Mouse (Mus musculus): ENCODE measurements around the gene Slc25a39. TPM values are rescaled to one million over a fixed set of nuclear protein-coding genes. Genes with fewer than 3 reads are reported as not detected.

The Slc25a39 gene
- polyA plus RNA-seq, 1 experiment from 2014 or later = 360 TPM

DNA sequence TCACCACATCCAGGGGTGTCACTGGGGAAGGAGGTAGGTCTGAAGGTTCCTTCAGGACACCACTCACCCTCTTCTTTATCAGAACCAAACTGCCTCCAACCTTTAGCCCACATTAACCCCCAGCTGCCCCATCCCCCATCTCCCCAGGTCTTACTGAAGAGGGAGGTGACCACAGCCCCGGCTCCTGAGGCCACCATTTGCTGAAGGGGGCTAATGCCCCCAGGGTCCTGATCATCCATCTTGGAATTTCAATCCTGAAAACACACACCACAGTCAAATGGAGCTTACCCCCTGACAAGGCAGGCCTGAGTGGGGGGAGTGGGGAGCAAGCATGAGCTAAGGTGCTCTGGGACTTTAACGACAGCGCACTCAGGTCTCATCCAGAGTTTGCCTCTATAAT is 1.3 kb downstream of the Slc25a39 start:
- Histone ChIP-seq H3K9me3 (ENCODE audit: low read length) (no peaks in the 10 kb centered on the region), H3K27ac (ENCODE audit: low read length) (peak overlapping the region; percentile 98), H3K27me3 (ENCODE audit: insufficient read depth, low read length) (no peaks in the 10 kb centered on the region), H3K4me2 (replicated peaks; ENCODE audit: low read depth, low read length) (peak overlapping the region; percentile 72), H3K9ac (replicated peaks; ENCODE audit: low read length) (peak overlapping the region; percentile 92), H3K36me3 (ENCODE audit: insufficient read depth, low read length) (peaks cover 21% of the 10 kb centered on the region), H3K4me3 (ENCODE audit: low read length) (peak overlapping the region; percentile 79), H3K4me1 (ENCODE audit: insufficient read depth, low read length) (peaks cover 26% of the 10 kb centered on the region)
- ATAC-seq (ENCODE audit: low FRiP score, low TSS enrichment) = no peak
- WGBS = 9% methylated on average over 3 of the region's 3 CpGs

- H3K9ac ChIP-seq (replicated peaks; ENCODE audit: low read length) = peak overlapping the region; percentile 92
- peak overlapping the region; percentile 72 for H3K4me2 ChIP-seq (replicated peaks; ENCODE audit: low read depth, low read length)
- no peaks in the 10 kb centered on the region for H3K9me3 ChIP-seq (ENCODE audit: low read length)
- no peak overlapping the region for H3K27ac ChIP-seq (ENCODE audit: low read length)
- H3K4me1 ChIP-seq (ENCODE audit: insufficient read depth, low read length) = peaks cover 26% of the 10 kb centered on the region
- ATAC-seq (ENCODE audit: low FRiP score, low TSS enrichment) = no peak
- peak overlapping the region; percentile 79 for H3K4me3 ChIP-seq (ENCODE audit: low read length)
- peaks cover 21% of the 10 kb centered on the region for H3K36me3 ChIP-seq (ENCODE audit: insufficient read depth, low read length)
- 86% methylated on average over 11 of the region's 11 CpGs for WGBS
- H3K27me3 ChIP-seq (ENCODE audit: insufficient read depth, low read length) = peaks cover 4% of the 10 kb centered on the region; the same call in 1 of the 2 replicates
Observed at GRCm38 (mm10) chr11:102405544-102406285, 2.0 kb downstream of the Slc25a39 start.

- H3K9me3 ChIP-seq (ENCODE audit: low read length) = no peaks in the 10 kb centered on the region
- no peak for ATAC-seq (ENCODE audit: low FRiP score, low TSS enrichment)
- H3K27ac ChIP-seq (ENCODE audit: low read length) = no peak overlapping the region
- peaks cover 34% of the 10 kb centered on the region for H3K4me1 ChIP-seq (ENCODE audit: insufficient read depth, low read length)
- WGBS = 72% methylated on average over 18 of the region's 18 CpGs
- H3K36me3 ChIP-seq (ENCODE audit: insufficient read depth, low read length) = peaks cover 21% of the 10 kb centered on the region
- no peak overlapping the region for H3K9ac ChIP-seq (replicated peaks; ENCODE audit: low read length)
- H3K27me3 ChIP-seq (ENCODE audit: insufficient read depth, low read length) = peaks cover 17% of the 10 kb centered on the region
- H3K4me3 ChIP-seq (ENCODE audit: low read length) = no peak overlapping the region
- no peak overlapping the region for H3K4me2 ChIP-seq (replicated peaks; ENCODE audit: low read depth, low read length)
Observed at GRCm38 (mm10) chr11:102404161-102405010, 3.4 kb downstream of the Slc25a39 start.

DNA sequence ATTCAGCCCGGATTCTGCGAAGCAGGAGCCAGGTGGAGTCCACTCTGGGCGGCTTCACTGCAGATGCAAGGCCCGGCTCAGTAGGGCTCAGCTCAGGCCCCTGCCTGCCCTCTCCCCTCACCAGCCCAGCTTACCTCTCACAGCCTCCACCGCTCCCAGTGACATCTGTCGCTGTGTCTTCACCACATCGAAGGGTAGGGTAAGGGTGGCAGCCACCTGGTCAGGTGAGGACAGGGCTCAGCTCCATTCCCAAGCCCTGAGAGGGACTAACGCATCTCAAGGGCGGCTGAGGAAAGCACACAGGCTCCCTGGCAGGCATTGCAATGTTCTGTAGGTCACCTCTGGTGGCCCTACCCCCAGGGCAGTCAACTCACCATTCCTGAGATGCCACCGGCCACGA is 4.1 kb downstream of the Slc25a39 start:
- H3K27me3 ChIP-seq (ENCODE audit: insufficient read depth, low read length) = peaks cover 24% of the 10 kb centered on the region
- H3K4me3 ChIP-seq (ENCODE audit: low read length) = no peak overlapping the region
- peaks cover 36% of the 10 kb centered on the region for H3K4me1 ChIP-seq (ENCODE audit: insufficient read depth, low read length)
- no peak for ATAC-seq (ENCODE audit: low FRiP score, low TSS enrichment)
- H3K36me3 ChIP-seq (ENCODE audit: insufficient read depth, low read length) = peaks cover 21% of the 10 kb centered on the region
- no peak overlapping the region for H3K9ac ChIP-seq (replicated peaks; ENCODE audit: low read length)
- 93% methylated on average over 11 of the region's 11 CpGs for WGBS
- H3K27ac ChIP-seq (ENCODE audit: low read length) = no peak overlapping the region
- no peak overlapping the region for H3K4me2 ChIP-seq (replicated peaks; ENCODE audit: low read depth, low read length)
- H3K9me3 ChIP-seq (ENCODE audit: low read length) = no peaks in the 10 kb centered on the region

- Histone ChIP-seq H3K9me3 (ENCODE audit: low read length) (no peaks in the 10 kb centered on the region), H3K4me3 (ENCODE audit: low read length) (no peak overlapping the region), H3K27ac (ENCODE audit: low read length) (no peak overlapping the region), H3K4me1 (ENCODE audit: insufficient read depth, low read length) (peaks cover 38% of the 10 kb centered on the region), H3K36me3 (ENCODE audit: insufficient read depth, low read length) (peaks cover 21% of the 10 kb centered on the region), H3K4me2 (replicated peaks; ENCODE audit: low read depth, low read length) (no peak overlapping the region), H3K9ac (replicated peaks; ENCODE audit: low read length) (no peak overlapping the region), H3K27me3 (ENCODE audit: insufficient read depth, low read length) (peaks cover 33% of the 10 kb centered on the region)
- no peak for ATAC-seq (ENCODE audit: low FRiP score, low TSS enrichment)
- 59% methylated on average over 12 of the region's 12 CpGs for WGBS
Observed at GRCm38 (mm10) chr11:102401898-102402500, 5.7 kb downstream of the Slc25a39 start.

DNA sequence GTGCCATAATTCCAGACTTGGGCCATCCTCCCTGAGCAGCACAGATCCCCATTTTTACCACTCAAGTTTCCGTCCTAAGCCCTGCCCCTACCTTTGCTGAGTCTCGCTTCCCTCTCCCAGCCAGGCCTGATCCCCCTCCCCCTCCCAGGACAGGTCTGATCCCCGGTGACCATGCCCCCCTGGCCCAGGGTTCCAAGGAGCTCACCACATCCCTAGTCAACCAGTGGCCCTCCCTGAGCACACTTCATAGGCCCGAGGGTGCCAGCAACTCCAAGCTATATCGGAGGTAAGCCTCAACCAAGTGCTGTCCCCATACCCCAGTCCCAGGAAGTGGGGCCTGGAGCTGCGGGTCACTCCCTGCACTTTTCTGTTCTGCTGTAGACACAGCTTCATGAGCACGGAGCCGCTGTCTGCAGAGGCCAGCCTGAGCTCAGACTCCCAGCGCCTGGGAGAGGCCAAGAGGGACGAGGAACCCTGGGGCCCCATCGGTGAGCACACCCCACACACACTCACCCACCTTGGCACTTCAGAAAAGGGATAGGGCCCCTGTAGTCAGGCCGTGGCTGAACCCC is 7.1 kb downstream of the Slc25a39 start:
- ATAC-seq (ENCODE audit: low FRiP score, low TSS enrichment) = no peak
- Histone ChIP-seq H3K36me3 (ENCODE audit: insufficient read depth, low read length) (peaks cover 21% of the 10 kb centered on the region), H3K9me3 (ENCODE audit: low read length) (no peaks in the 10 kb centered on the region), H3K4me2 (replicated peaks; ENCODE audit: low read depth, low read length) (no peak overlapping the region), H3K27me3 (ENCODE audit: insufficient read depth, low read length) (peaks cover 33% of the 10 kb centered on the region), H3K9ac (replicated peaks; ENCODE audit: low read length) (no peak overlapping the region), H3K4me3 (ENCODE audit: low read length) (no peak overlapping the region), H3K27ac (ENCODE audit: low read length) (no peak overlapping the region), H3K4me1 (ENCODE audit: insufficient read depth, low read length) (peaks cover 28% of the 10 kb centered on the region)
- WGBS = 28% methylated on average over 12 of the region's 12 CpGs

DNA sequence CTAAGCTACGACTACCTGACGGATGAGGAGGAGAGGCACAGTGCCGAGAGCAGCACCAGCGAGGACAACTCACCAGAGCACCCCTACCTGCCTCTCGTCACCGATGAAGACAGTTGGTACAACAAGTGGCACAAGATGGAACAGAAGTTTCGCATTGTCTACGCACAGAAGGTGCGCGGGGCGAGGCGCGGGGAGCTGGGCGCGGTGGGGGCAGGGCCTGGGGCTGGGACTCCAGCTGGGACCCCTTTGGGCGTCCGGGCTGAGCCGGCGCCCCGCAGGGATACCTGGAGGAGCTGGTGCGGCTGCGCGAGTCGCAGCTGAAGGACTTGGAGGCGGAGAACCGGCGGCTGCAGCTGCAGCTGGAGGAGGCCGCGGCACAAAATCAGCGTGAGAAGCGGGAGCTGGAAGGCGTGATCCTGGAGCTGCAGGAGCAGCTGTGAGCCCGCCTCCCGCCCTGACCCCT is 8.1 kb downstream of the Slc25a39 start:
- Histone ChIP-seq H3K9ac (replicated peaks; ENCODE audit: low read length) (peak overlapping the region; percentile 47), H3K9me3 (ENCODE audit: low read length) (no peaks in the 10 kb centered on the region), H3K27ac (ENCODE audit: low read length) (no peak overlapping the region), H3K4me2 (replicated peaks; ENCODE audit: low read depth, low read length) (peak overlapping the region; percentile 62), H3K4me1 (ENCODE audit: insufficient read depth, low read length) (peaks cover 22% of the 10 kb centered on the region), H3K4me3 (ENCODE audit: low read length) (peak overlapping the region; percentile 44), H3K36me3 (ENCODE audit: insufficient read depth, low read length) (peaks cover 21% of the 10 kb centered on the region), H3K27me3 (ENCODE audit: insufficient read depth, low read length) (peaks cover 39% of the 10 kb centered on the region)
- WGBS = 2% methylated on average over 32 of the region's 34 CpGs
- ATAC-seq (ENCODE audit: low FRiP score, low TSS enrichment) = no peak

GRCm38 (mm10) chr11:102399107-102399506 is 8.6 kb downstream of the Slc25a39 start:
- ATAC-seq (ENCODE audit: low FRiP score, low TSS enrichment) = no peak
- peaks cover 20% of the 10 kb centered on the region for H3K36me3 ChIP-seq (ENCODE audit: insufficient read depth, low read length)
- 8% methylated on average over 15 of the region's 15 CpGs for WGBS

GRCm38 (mm10) chr11:102398007-102398825 is 9.5 kb downstream of the Slc25a39 start:
- no peak overlapping the region for H3K4me2 ChIP-seq (replicated peaks; ENCODE audit: low read depth, low read length)
- no peak overlapping the region for H3K9ac ChIP-seq (replicated peaks; ENCODE audit: low read length)
- H3K27ac ChIP-seq (ENCODE audit: low read length) = no peak overlapping the region
- peaks cover 11% of the 10 kb centered on the region for H3K36me3 ChIP-seq (ENCODE audit: insufficient read depth, low read length)
- H3K4me1 ChIP-seq (ENCODE audit: insufficient read depth, low read length) = peaks cover 31% of the 10 kb centered on the region
- 77% methylated on average over 20 of the region's 20 CpGs for WGBS
- peaks cover 40% of the 10 kb centered on the region for H3K27me3 ChIP-seq (ENCODE audit: insufficient read depth, low read length)
- H3K4me3 ChIP-seq (ENCODE audit: low read length) = no peak overlapping the region
- no peak for ATAC-seq (ENCODE audit: low FRiP score, low TSS enrichment)
- no peaks in the 10 kb centered on the region for H3K9me3 ChIP-seq (ENCODE audit: low read length)

More at GRCm38 (mm10) chr11:102399107-102399506, 8.6 kb downstream of the Slc25a39 start:
- Histone ChIP-seq H3K27me3 (ENCODE audit: insufficient read depth, low read length) (peaks cover 40% of the 10 kb centered on the region), H3K4me2 (replicated peaks; ENCODE audit: low read depth, low read length) (peak overlapping the region; percentile 62), H3K4me3 (ENCODE audit: low read length) (peak overlapping the region; percentile 44), H3K9me3 (ENCODE audit: low read length) (no peaks in the 10 kb centered on the region), H3K27ac (ENCODE audit: low read length) (no peak overlapping the region), H3K9ac (replicated peaks; ENCODE audit: low read length) (peak overlapping the region; percentile 47), H3K4me1 (ENCODE audit: insufficient read depth, low read length) (peaks cover 22% of the 10 kb centered on the region)
